Mouse (Mus musculus) monocyte, adult 5-6 weeks (primary cell): ENCODE results near the gene Olfr725. TPM values are rescaled to one million over a fixed set of nuclear protein-coding genes. Genes with fewer than 3 reads are reported as not detected.

ENCODE experiments used
- ATAC-seq: fragments of 153-309, 156-312 bp; replicated peaks from 2 replicates; pipeline ENCODE4 v1.8.0; 2017; ENCODE audit warnings: mild to moderate bottlenecking; ENCODE audit not compliant: low TSS enrichment, insufficient number of reproducible peaks, severe bottlenecking, poor library complexity, low FRiP score
- total RNA-seq: library from RNA; stranded (forward); fragments of 200-1000, 200-491, 200-594 nt; gene quantifications from 3 replicates; pipeline ENCODE4 v1.2.3, GENCODE M21; 2017

Olfr725 gene
- total RNA-seq = not detected in 3 replicates

GRCm38 (mm10) chr14:50040275-50040674, at the start of gene Olfr725:
TSS of gene Olfr725 (minus strand) at chr14:50040375.
- ATAC-seq = no peak

GRCm38 (mm10) chr14:50062733-50063104, 22.5 kb upstream of the Olfr725 start:
- no peak for ATAC-seq

- ATAC-seq = peak; percentile 40; the same call in 1 of the 2 replicates
Measured at GRCm38 (mm10) chr14:50061955-50062732, 22.0 kb upstream of the Olfr725 start.

- no peak for ATAC-seq
Measured at GRCm38 (mm10) chr14:50061590-50061954, 21.4 kb upstream of the Olfr725 start.

GRCm38 (mm10) chr14:50061179-50061578, 21.0 kb upstream of the Olfr725 start:
- ATAC-seq = no peak

- ATAC-seq = no peak
Measured at GRCm38 (mm10) chr14:50032041-50032440, 8.1 kb downstream of the Olfr725 start.

- ATAC-seq = no peak
Measured at GRCm38 (mm10) chr14:50031356-50031755, 8.8 kb downstream of the Olfr725 start.

- no peak for ATAC-seq
Measured at GRCm38 (mm10) chr14:50026371-50026770, 13.8 kb downstream of the Olfr725 start.

Other genes starting within 250 kb of the Olfr725 start
- not detected in 3 replicates for gene Olfr722, start 138.4 kb downstream of the Olfr725 start, total RNA-seq
- gene Olfr723, start 108.6 kb downstream of the Olfr725 start, total RNA-seq = not detected in 3 replicates
- not detected in 3 replicates for gene Olfr724, start 77.1 kb downstream of the Olfr725 start, total RNA-seq
- not detected in 3 replicates for gene Olfr726, start 50.6 kb upstream of the Olfr725 start, total RNA-seq
- not detected in 3 replicates for gene Olfr727, start 82.8 kb upstream of the Olfr725 start, total RNA-seq
- not detected in 3 replicates for gene Olfr728, start 102.3 kb upstream of the Olfr725 start, total RNA-seq
- not detected in 3 replicates for gene Olfr729, start 112.5 kb upstream of the Olfr725 start, total RNA-seq
- not detected in 3 replicates for gene Olfr730, start 147.8 kb upstream of the Olfr725 start, total RNA-seq
- not detected in 3 replicates for gene Olfr731, start 201.5 kb upstream of the Olfr725 start, total RNA-seq
- gene Olfr732, start 243.8 kb upstream of the Olfr725 start, total RNA-seq = not detected in 3 replicates